Mouse (Mus musculus) heart, embryonic 14.5 days (tissue): ENCODE results near the gene Cd248. TPM values are rescaled to one million over a fixed set of nuclear protein-coding genes. Genes with fewer than 3 reads are reported as not detected.
A peak's percentile ranks its signal among the peaks of the same experiment; 100 is the strongest.

ENCODE experiments used
- ATAC-seq: fragments of 200-750 bp; cut with Nextera tagmentation; 2 replicates; pipeline ENCODE4 v1.8.0; 2017; ENCODE audit warnings: low read depth, moderate TSS enrichment; ENCODE audit not compliant: insufficient number of reproducible peaks, insufficient read depth, low FRiP score
- H3K27ac ChIP-seq, 2 experiments: fragments of 200-500 bp in 1 of 2; fragments of 300-500 bp in 1 of 2; sonication (generic) in 1 of 2; replicated peaks in 1 of 2; 2 replicates each; pipeline ENCODE4 v1.5.1; 2012 to 2014; ENCODE audit warnings: low read depth in 2 of 2, low read length in 2 of 2, control low read depth in 1 of 2, mild to moderate bottlenecking in 1 of 2, mixed read lengths in 1 of 2; ENCODE audit not compliant: control insufficient read depth in 1 of 2, insufficient read depth in 1 of 2
- H3K27me3 ChIP-seq: fragments of 300-500 bp; sonication (generic); 2 replicates; pipeline ENCODE4 v1.6.1; 2014; ENCODE audit warnings: mild to moderate bottlenecking, low read length, control low read depth; ENCODE audit not compliant: control insufficient read depth, insufficient read depth
- H3K36me3 ChIP-seq: fragments of 300-500 bp; sonication (generic); 2 replicates; pipeline ENCODE4 v1.6.1; 2014; ENCODE audit warnings: mild to moderate bottlenecking, control low read depth, low read length, mixed read lengths; ENCODE audit not compliant: control insufficient read depth, insufficient read depth
- H3K4me1 ChIP-seq, 2 experiments: fragments of 200-500 bp in 1 of 2; fragments of 300-500 bp in 1 of 2; sonication (generic) in 1 of 2; 2 replicates each; pipeline ENCODE4 v1.6.1; 2012 to 2014; ENCODE audit warnings: low read length in 2 of 2, control low read depth in 1 of 2, mixed read lengths in 1 of 2; ENCODE audit not compliant: control insufficient read depth in 2 of 2, insufficient read depth in 2 of 2
- H3K4me2 ChIP-seq: fragments of 300-500 bp; sonication (generic); 2 replicates; pipeline ENCODE4 v1.6.1; 2014; ENCODE audit warnings: mild to moderate bottlenecking, low read length
- H3K4me3 ChIP-seq, 2 experiments: fragments of 200-500 bp in 1 of 2; fragments of 300-500 bp in 1 of 2; sonication (generic) in 1 of 2; 2 replicates each; pipeline ENCODE4 v1.5.1; 2012 to 2014; ENCODE audit warnings: low read length in 2 of 2, mild to moderate bottlenecking in 2 of 2, control low read depth in 1 of 2, low read depth in 1 of 2, moderate library complexity in 1 of 2; ENCODE audit not compliant: control insufficient read depth in 1 of 2, insufficient read depth in 1 of 2
- H3K9ac ChIP-seq: fragments of 300-500 bp; sonication (generic); 2 replicates; pipeline ENCODE4 v1.6.1; 2014; ENCODE audit warnings: mild to moderate bottlenecking, low read length
- H3K9me3 ChIP-seq: fragments of 300-500 bp; sonication (generic); 2 replicates; pipeline ENCODE4 v1.6.1; 2016; ENCODE audit warnings: low read length, control low read depth; ENCODE audit not compliant: control insufficient read depth
- WGBS: fragments of 180-500 bp; shearing (Covaris S2); extraction: QIAGEN DNeasy Blood & Tissue Kit; methylation state at CpG from one replicate; pipeline ENCODE4 v1.1.7; 2014; 5-methylcytosine and 5-hydroxymethylcytosine counted together
- polyA plus RNA-seq: library from polyadenylated mRNA; unstranded; fragments of >200 nt; fragmentation: Nextera tagmentation; extraction: Ambion mirVana; gene quantifications from 2 replicates; pipeline ENCODE4 v1.2.1, GENCODE M21; 2014

Cd248 gene
- polyA plus RNA-seq, 1 experiment from 2014 or later: 16.8 TPM

DNA sequence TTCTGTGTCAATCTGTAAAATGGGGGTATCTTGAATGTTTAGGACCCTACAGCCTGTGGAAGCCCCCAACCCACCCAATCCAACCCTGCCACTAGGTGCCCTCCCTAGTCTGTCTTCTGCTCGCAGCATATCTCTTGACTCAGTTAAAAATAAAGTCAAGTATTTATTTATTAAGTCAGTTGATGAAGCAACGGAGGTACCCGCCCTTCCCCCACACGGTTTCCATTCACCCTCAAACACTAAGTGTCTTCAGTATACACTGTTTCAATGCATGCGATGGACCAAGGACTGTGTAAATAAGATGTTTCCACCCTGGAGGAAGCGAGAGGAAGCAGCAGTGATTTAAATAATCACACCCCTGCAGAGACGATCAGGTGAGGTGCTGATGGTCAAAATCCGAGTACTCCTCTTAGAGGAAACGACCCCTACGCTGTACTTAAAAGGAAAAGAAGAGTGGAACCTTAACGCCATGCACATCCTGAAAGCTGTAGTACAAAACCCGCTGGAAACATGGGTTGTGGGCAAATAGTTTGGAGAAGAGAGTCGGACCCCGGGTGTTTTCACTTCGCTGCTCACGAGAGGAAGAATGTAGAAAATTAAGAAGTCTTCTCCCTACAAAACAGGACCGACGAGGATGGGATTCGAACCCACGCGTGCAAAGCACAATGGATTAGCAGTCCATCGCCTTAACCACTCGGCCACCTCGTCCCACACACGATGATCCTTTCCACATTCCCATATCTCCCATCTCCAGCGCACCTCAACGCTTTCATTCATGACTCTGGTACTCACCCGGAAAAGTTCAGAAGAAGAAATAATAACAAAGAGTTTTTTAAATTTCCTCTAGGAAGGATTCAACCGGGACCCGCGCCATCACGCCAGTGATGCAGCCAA, 30.0 kb upstream of the Cd248 start:
- ATAC-seq: peak; percentile 27; the same call in 1 of the 2 replicates
- peak overlapping the region in 1 of 2 experiments; percentile 54; a peak in 2 of 4 replicates for H3K27ac ChIP-seq
- H3K9me3 ChIP-seq: no peaks in the 10 kb centered on the region
- peak overlapping the region; percentile 60 to 70 for H3K4me3 ChIP-seq
- no peaks in the 10 kb centered on the region for H3K27me3 ChIP-seq
- H3K36me3 ChIP-seq: 0 out of 2 replicates have a peak, but pooled peaks cover 4% of the 10 kb centered on the region
- peak overlapping the region; percentile 84 for H3K9ac ChIP-seq
- 3% methylated on average over 32 of the region's 32 CpGs for WGBS
- peak overlapping the region; percentile 92 for H3K4me2 ChIP-seq
- H3K4me1 ChIP-seq: peaks cover 13 to 25% of the 10 kb centered on the region in 2 experiments

DNA sequence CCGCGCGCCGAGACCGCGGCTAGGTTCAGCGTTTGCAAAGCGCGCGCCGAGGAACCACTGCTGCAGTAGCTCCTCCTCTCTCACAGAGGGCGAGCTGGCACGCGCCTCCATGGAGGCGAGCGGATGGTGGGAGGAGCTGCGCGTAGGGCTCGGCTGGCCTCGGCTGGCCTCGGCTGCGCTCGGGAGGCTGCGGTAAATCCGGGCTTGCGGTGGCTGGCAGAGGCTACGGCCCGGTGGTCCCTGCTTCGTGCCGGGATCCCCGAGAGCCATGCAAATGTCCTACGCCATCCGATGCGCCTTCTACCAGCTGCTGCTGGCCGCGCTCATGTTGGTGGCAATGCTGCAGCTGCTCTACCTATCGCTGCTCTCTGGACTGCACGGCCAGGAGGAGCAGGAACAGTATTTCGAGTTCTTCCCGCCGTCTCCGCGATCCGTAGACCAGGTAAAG, 29.1 kb upstream of the Cd248 start, which contains the start of the genes B4gat1 and AC124502.3:
Gene B4gat1 (plus strand): TSS at position 118 of the 448 bp plus-strand sequence.
Gene AC124502.3 (plus strand): TSS at position 183 of the 448 bp plus-strand sequence.
- Histone ChIP-seq H3K27me3 (no peaks in the 10 kb centered on the region), H3K4me1 (peaks cover 13 to 25% of the 10 kb centered on the region in 2 experiments), H3K9ac (peak within 1 kb of the TSS; percentile 84), H3K27ac (peak within 1 kb of the TSS; percentile 14 to 54; a peak in 3 of 4 replicates), H3K36me3 (0 out of 2 replicates have a peak, but pooled peaks cover 12% of the 10 kb centered on the region), H3K4me3 (peak within 1 kb of the TSS; percentile 60 to 70), H3K9me3 (no peaks in the 10 kb centered on the region), H3K4me2 (peak within 1 kb of the TSS; percentile 92)
- ATAC-seq: peak; percentile 87
- under 1% methylated on average over 42 of the region's 44 CpGs for WGBS

DNA sequence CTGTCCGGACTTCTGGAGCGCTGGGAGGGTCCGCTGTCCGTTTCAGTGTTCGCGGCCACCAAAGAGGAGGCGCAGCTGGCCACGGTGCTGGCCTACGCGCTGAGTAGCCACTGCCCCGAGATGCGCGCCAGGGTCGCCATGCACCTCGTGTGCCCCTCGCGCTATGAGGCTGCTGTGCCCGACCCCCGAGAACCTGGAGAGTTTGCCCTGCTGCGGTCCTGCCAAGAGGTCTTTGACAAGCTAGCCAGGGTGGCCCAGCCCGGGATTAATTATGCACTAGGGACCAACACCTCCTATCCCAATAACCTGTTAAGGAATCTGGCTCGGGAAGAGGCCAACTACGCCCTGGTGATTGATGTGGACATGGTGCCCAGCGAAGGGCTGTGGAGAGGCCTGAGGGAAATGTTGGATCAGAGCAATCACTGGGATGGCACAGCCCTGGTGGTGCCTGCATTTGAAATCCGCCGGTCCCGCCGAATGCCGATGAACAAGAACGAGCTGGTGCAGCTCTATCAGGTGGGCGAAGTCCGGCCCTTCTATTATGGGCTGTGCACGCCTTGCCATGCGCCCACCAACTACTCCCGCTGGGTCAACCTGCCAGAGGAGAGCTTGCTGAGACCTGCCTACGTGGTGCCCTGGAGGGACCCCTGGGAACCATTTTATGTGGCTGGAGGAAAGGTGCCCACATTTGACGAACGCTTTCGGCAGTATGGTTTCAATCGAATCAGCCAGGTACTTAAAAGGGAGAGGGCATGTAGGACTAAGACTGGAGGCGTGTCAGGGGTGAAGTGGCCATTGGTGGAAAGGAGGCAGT, 28.4 kb upstream of the Cd248 start:
- 0 out of 2 replicates have a peak, but pooled peaks have one; percentile 4 for ATAC-seq
- peak overlapping the region; percentile 60 to 70 for H3K4me3 ChIP-seq
- peaks cover 13 to 25% of the 10 kb centered on the region in 2 experiments for H3K4me1 ChIP-seq
- H3K27ac ChIP-seq: peak overlapping the region in 1 of 2 experiments; percentile 54; a peak in 2 of 4 replicates
- H3K4me2 ChIP-seq: peak overlapping the region; percentile 92
- H3K9ac ChIP-seq: peak overlapping the region; percentile 84
- no peaks in the 10 kb centered on the region for H3K9me3 ChIP-seq
- H3K36me3 ChIP-seq: 0 out of 2 replicates have a peak, but pooled peaks cover 12% of the 10 kb centered on the region
- WGBS: 15% methylated on average over 41 of the region's 41 CpGs
- H3K27me3 ChIP-seq: no peaks in the 10 kb centered on the region

DNA sequence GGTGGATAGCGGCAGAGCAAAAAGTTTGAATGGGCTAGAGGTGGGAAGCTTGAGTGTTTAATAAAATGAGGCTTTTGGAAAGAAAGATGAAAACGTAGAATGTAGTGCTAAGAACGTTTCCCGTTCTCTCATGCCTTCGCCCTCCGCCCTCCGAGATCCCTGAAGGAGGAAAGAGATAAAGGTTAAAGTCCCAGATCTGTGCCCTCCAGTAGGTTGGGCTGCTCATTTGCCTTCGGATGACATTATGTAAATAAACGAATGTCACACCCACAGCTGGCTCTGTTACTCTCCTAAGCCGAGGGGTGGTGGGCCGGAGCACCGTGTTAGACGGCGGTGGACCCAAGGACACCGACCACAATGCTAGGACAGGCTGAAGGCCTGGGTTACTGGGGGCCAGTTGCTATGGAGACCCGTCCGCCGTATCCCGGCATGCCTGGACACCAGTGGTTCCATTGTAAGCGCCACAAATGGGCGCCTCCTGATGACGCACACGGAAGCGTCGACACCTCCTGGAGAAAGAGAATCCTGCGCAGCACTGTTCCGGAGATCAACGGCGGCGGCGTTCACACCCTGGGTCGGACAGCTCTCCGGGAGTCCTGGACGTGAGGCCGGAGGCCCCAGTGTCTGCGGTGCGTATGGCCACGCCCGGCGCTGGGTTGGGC, 26.9 kb upstream of the Cd248 start, which contains the start of gene Brms1:
Gene Brms1 (plus strand): TSS at position 493 of the 662 bp plus-strand sequence.
- 4% methylated on average over 40 of the region's 40 CpGs for WGBS
- Histone ChIP-seq H3K27ac (peak within 1 kb of the TSS; percentile 61 to 67), H3K4me2 (peak within 1 kb of the TSS; percentile 92), H3K4me1 (peaks cover 13 to 25% of the 10 kb centered on the region in 2 experiments), H3K9me3 (no peaks in the 10 kb centered on the region), H3K4me3 (peak within 1 kb of the TSS; percentile 64 to 78), H3K9ac (peak within 1 kb of the TSS; percentile 84), H3K27me3 (no peaks in the 10 kb centered on the region), H3K36me3 (peaks cover 17% of the 10 kb centered on the region)
- peak; percentile 68 for ATAC-seq

DNA sequence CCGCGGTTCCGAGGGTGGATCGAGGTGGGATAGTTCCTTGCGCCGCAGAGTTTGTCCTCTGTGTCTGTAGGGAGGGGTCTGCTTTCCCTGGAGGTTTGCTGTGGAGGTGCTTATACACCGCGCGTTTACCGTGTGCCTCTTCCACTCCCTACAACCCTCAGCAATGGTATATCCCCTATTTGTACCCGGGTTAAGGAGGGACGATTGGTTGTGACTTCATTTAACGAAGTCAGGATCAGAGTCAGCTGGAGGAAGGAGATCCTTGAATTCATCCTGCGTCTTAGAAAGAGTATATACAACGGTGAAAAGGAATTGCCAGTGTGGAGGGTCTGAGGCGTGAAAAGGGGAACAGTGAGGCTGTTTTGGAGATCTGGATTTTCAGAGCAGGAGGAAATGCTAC, 26.3 kb upstream of the Cd248 start:
- H3K4me3 ChIP-seq: peak overlapping the region; percentile 64 to 78
- 1% methylated on average over 16 of the region's 16 CpGs for WGBS
- no peaks in the 10 kb centered on the region for H3K27me3 ChIP-seq
- peak overlapping the region; percentile 84 for H3K9ac ChIP-seq
- peak overlapping the region; percentile 9 to 61; a peak in 2 of 4 replicates for H3K27ac ChIP-seq
- peaks cover 23% of the 10 kb centered on the region for H3K36me3 ChIP-seq
- H3K4me1 ChIP-seq: peaks cover 13 to 25% of the 10 kb centered on the region in 2 experiments
- peak overlapping the region; percentile 92 for H3K4me2 ChIP-seq
- no peaks in the 10 kb centered on the region for H3K9me3 ChIP-seq
- no peak for ATAC-seq

DNA sequence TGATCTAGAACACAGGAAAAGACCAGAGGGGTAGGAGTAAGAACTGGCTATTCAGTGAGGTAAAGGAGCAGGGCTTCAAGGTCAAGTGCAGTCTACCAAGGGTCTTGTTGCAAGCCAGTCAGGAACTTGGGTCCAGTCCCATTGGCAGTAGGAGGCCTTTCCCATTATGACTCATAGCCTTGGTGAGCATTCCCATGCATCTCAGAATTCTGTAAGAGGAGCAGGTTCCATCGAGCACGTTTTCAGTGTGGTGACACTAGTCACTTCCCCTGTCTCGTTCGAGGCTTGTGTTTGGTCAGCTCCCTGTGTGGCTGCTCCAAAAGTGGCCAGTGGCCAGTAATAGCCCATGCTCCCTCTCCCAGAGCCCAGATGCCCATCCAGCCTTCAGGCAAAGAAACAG, 22.3 kb upstream of the Cd248 start:
- H3K27ac ChIP-seq: no peak overlapping the region
- WGBS: 75% methylated on average over 4 of the region's 4 CpGs
- peaks cover 56% of the 10 kb centered on the region for H3K36me3 ChIP-seq
- H3K4me2 ChIP-seq: no peak overlapping the region
- no peak for ATAC-seq
- no peaks in the 10 kb centered on the region for H3K27me3 ChIP-seq
- H3K9ac ChIP-seq: no peak overlapping the region
- no peaks in the 10 kb centered on the region for H3K9me3 ChIP-seq
- H3K4me1 ChIP-seq: peaks cover 5 to 15% of the 10 kb centered on the region in 2 experiments
- H3K4me3 ChIP-seq: no peak overlapping the region
